Mouse (Mus musculus): ENCODE results near the gene Dip2b.
"Not testable (repeated sequence)": the region's sequence is repeated elsewhere in the genome, so short reads cannot be mapped to it uniquely, and the experiment has no call there.

Dip2b gene

GRCm38 (mm10) chr15:100258646-100259425, 220.4 kb downstream of the Dip2b start:
- no peak for DNase-seq (ENCODE audit: low read depth, low spot score)

- not testable (repeated sequence) for DNase-seq (ENCODE audit: low read depth, low spot score)
Observed at GRCm38 (mm10) chr15:100260351-100260750, 221.9 kb downstream of the Dip2b start.

GRCm38 (mm10) chr15:100263246-100263905, 224.9 kb downstream of the Dip2b start:
- DNase-seq (ENCODE audit: low read depth, low spot score), result peak; percentile 31

- no peak for DNase-seq (ENCODE audit: low read depth, low spot score)
Observed at GRCm38 (mm10) chr15:100265586-100266325, 227.3 kb downstream of the Dip2b start.

- DNase-seq (ENCODE audit: low read depth, low spot score), result no peak
Observed at GRCm38 (mm10) chr15:100268916-100269315, 230.5 kb downstream of the Dip2b start.
